Mouse (Mus musculus): ENCODE measurements around the gene Sltm. TPM values are rescaled to one million over a fixed set of nuclear protein-coding genes. Genes with fewer than 3 reads are reported as not detected.
A peak's percentile ranks its signal among the peaks of the same experiment; 100 is the strongest.

The Sltm gene
- 68.5 and 73.6 TPM in 2 replicates for polyA plus RNA-seq (2015; fragmentation: Nextera tagmentation; extraction: Ambion mirVana)

- H3K27ac ChIP-seq (ENCODE audit: low read length): peak within 1 kb of the TSS; percentile 99
- under 1% methylated on average over 65 of the region's 75 CpGs for WGBS
- H3K36me3 ChIP-seq (ENCODE audit: control insufficient read depth, insufficient read depth): no peaks in the 10 kb centered on the region; the same call in 1 of the 2 replicates
- no peaks in the 10 kb centered on the region for H3K9me3 ChIP-seq (ENCODE audit: control insufficient read depth, low read length)
- ATAC-seq: peak; percentile 97
- H3K9ac ChIP-seq (replicated peaks; ENCODE audit: low read depth, low read length): peak within 1 kb of the TSS; percentile 98
- peak within 1 kb of the TSS; percentile 95 for H3K4me3 ChIP-seq (replicated peaks; ENCODE audit: low read length)
- H3K27me3 ChIP-seq (replicated peaks; ENCODE audit: control insufficient read depth, insufficient read depth, low read length): no peaks in the 10 kb centered on the region
- H3K4me1 ChIP-seq (replicated peaks; ENCODE audit: control insufficient read depth, insufficient read depth, low read length): peaks cover 13% of the 10 kb centered on the region
- peak within 1 kb of the TSS; percentile 69 for H3K4me2 ChIP-seq (ENCODE audit: low read length)
Measured at GRCm38 (mm10) chr9:70542305-70543041, at the start of gene Sltm. TSS of gene Sltm (plus strand) at chr9:70542754.

GRCm38 (mm10) chr9:70493038-70493437, 49.5 kb upstream of the Sltm start:
- Histone ChIP-seq H3K9me3 (ENCODE audit: control insufficient read depth, low read length) (no peaks in the 10 kb centered on the region), H3K9ac (replicated peaks; ENCODE audit: low read depth, low read length) (no peak overlapping the region), H3K4me3 (replicated peaks; ENCODE audit: low read length) (no peak overlapping the region), H3K4me2 (ENCODE audit: low read length) (no peak overlapping the region), H3K36me3 (ENCODE audit: control insufficient read depth, insufficient read depth) (peaks cover 2% of the 10 kb centered on the region; the same call in 1 of the 2 replicates), H3K4me1 (replicated peaks; ENCODE audit: control insufficient read depth, insufficient read depth, low read length) (no peaks in the 10 kb centered on the region), H3K27me3 (replicated peaks; ENCODE audit: control insufficient read depth, insufficient read depth, low read length) (no peaks in the 10 kb centered on the region), H3K27ac (ENCODE audit: low read length) (no peak overlapping the region)
- WGBS: 94% methylated on average over 2 of the region's 2 CpGs
- ATAC-seq: no peak

- no peaks in the 10 kb centered on the region for H3K36me3 ChIP-seq (ENCODE audit: control insufficient read depth, insufficient read depth)
- H3K4me3 ChIP-seq (replicated peaks; ENCODE audit: low read length): no peak overlapping the region
- H3K9ac ChIP-seq (replicated peaks; ENCODE audit: low read depth, low read length): no peak overlapping the region
- no peak overlapping the region for H3K4me2 ChIP-seq (ENCODE audit: low read length)
- H3K9me3 ChIP-seq (ENCODE audit: control insufficient read depth, low read length): no peaks in the 10 kb centered on the region
- peaks cover 3% of the 10 kb centered on the region for H3K4me1 ChIP-seq (replicated peaks; ENCODE audit: control insufficient read depth, insufficient read depth, low read length)
- no peak for ATAC-seq
- H3K27me3 ChIP-seq (replicated peaks; ENCODE audit: control insufficient read depth, insufficient read depth, low read length): no peaks in the 10 kb centered on the region
- no peak overlapping the region for H3K27ac ChIP-seq (ENCODE audit: low read length)
Measured at GRCm38 (mm10) chr9:70496990-70497389, 45.6 kb upstream of the Sltm start.

- Histone ChIP-seq H3K4me2 (ENCODE audit: low read length) (peak overlapping the region; percentile 73), H3K4me3 (replicated peaks; ENCODE audit: low read length) (peak overlapping the region; percentile 97), H3K9me3 (ENCODE audit: control insufficient read depth, low read length) (no peaks in the 10 kb centered on the region), H3K9ac (replicated peaks; ENCODE audit: low read depth, low read length) (peak overlapping the region; percentile 98), H3K4me1 (replicated peaks; ENCODE audit: control insufficient read depth, insufficient read depth, low read length) (peaks cover 8% of the 10 kb centered on the region), H3K36me3 (ENCODE audit: control insufficient read depth, insufficient read depth) (no peaks in the 10 kb centered on the region), H3K27ac (ENCODE audit: low read length) (peak overlapping the region; percentile 97), H3K27me3 (replicated peaks; ENCODE audit: control insufficient read depth, insufficient read depth, low read length) (no peaks in the 10 kb centered on the region)
- no peak for ATAC-seq
- 38% methylated on average over 10 of the region's 10 CpGs for WGBS
Measured at GRCm38 (mm10) chr9:70502284-70503014, 40.1 kb upstream of the Sltm start.

GRCm38 (mm10) chr9:70503015-70503603, 39.4 kb upstream of the Sltm start:
- H3K36me3 ChIP-seq (ENCODE audit: control insufficient read depth, insufficient read depth): no peaks in the 10 kb centered on the region
- H3K4me3 ChIP-seq (replicated peaks; ENCODE audit: low read length): peak overlapping the region; percentile 97
- peak; percentile 87 for ATAC-seq
- H3K9ac ChIP-seq (replicated peaks; ENCODE audit: low read depth, low read length): peak overlapping the region; percentile 98
- no peaks in the 10 kb centered on the region for H3K27me3 ChIP-seq (replicated peaks; ENCODE audit: control insufficient read depth, insufficient read depth, low read length)
- peak overlapping the region; percentile 97 for H3K27ac ChIP-seq (ENCODE audit: low read length)
- peaks cover 8% of the 10 kb centered on the region for H3K4me1 ChIP-seq (replicated peaks; ENCODE audit: control insufficient read depth, insufficient read depth, low read length)
- H3K4me2 ChIP-seq (ENCODE audit: low read length): peak overlapping the region; percentile 73
- 0% methylated on average over 51 of the region's 70 CpGs for WGBS
- no peaks in the 10 kb centered on the region for H3K9me3 ChIP-seq (ENCODE audit: control insufficient read depth, low read length)

GRCm38 (mm10) chr9:70503626-70504041, 38.9 kb upstream of the Sltm start, which contains the start of gene Rnf111:
TSS of gene Rnf111 (minus strand) at chr9:70503725.
- H3K27ac ChIP-seq (ENCODE audit: low read length): peak within 1 kb of the TSS; percentile 97
- peak within 1 kb of the TSS; percentile 98 for H3K9ac ChIP-seq (replicated peaks; ENCODE audit: low read depth, low read length)
- peak within 1 kb of the TSS; percentile 97 for H3K4me3 ChIP-seq (replicated peaks; ENCODE audit: low read length)
- H3K27me3 ChIP-seq (replicated peaks; ENCODE audit: control insufficient read depth, insufficient read depth, low read length): no peaks in the 10 kb centered on the region
- WGBS: 2% methylated on average over 45 of the region's 45 CpGs
- H3K36me3 ChIP-seq (ENCODE audit: control insufficient read depth, insufficient read depth): no peaks in the 10 kb centered on the region
- peak within 1 kb of the TSS; percentile 73 for H3K4me2 ChIP-seq (ENCODE audit: low read length)
- peak; percentile 97 for ATAC-seq
- no peaks in the 10 kb centered on the region for H3K9me3 ChIP-seq (ENCODE audit: control insufficient read depth, low read length)
- peaks cover 8% of the 10 kb centered on the region for H3K4me1 ChIP-seq (replicated peaks; ENCODE audit: control insufficient read depth, insufficient read depth, low read length)

GRCm38 (mm10) chr9:70506186-70506585, 36.4 kb upstream of the Sltm start:
- Histone ChIP-seq H3K4me3 (replicated peaks; ENCODE audit: low read length) (no peak overlapping the region), H3K27me3 (replicated peaks; ENCODE audit: control insufficient read depth, insufficient read depth, low read length) (no peaks in the 10 kb centered on the region), H3K27ac (ENCODE audit: low read length) (no peak overlapping the region), H3K9me3 (ENCODE audit: control insufficient read depth, low read length) (no peaks in the 10 kb centered on the region), H3K4me2 (ENCODE audit: low read length) (no peak overlapping the region), H3K36me3 (ENCODE audit: control insufficient read depth, insufficient read depth) (no peaks in the 10 kb centered on the region), H3K4me1 (replicated peaks; ENCODE audit: control insufficient read depth, insufficient read depth, low read length) (peaks cover 8% of the 10 kb centered on the region), H3K9ac (replicated peaks; ENCODE audit: low read depth, low read length) (no peak overlapping the region)
- no peak for ATAC-seq
- 90% methylated on average over 2 of the region's 2 CpGs for WGBS

GRCm38 (mm10) chr9:70506787-70507186, 35.8 kb upstream of the Sltm start:
- ATAC-seq: no peak
- WGBS: 84% methylated on average over 8 of the region's 8 CpGs
- peaks cover 7% of the 10 kb centered on the region for H3K4me1 ChIP-seq (replicated peaks; ENCODE audit: control insufficient read depth, insufficient read depth, low read length)
- H3K4me3 ChIP-seq (replicated peaks; ENCODE audit: low read length): no peak overlapping the region
- H3K27me3 ChIP-seq (replicated peaks; ENCODE audit: control insufficient read depth, insufficient read depth, low read length): no peaks in the 10 kb centered on the region
- H3K36me3 ChIP-seq (ENCODE audit: control insufficient read depth, insufficient read depth): no peaks in the 10 kb centered on the region
- H3K4me2 ChIP-seq (ENCODE audit: low read length): no peak overlapping the region
- no peak overlapping the region for H3K27ac ChIP-seq (ENCODE audit: low read length)
- H3K9me3 ChIP-seq (ENCODE audit: control insufficient read depth, low read length): no peaks in the 10 kb centered on the region
- H3K9ac ChIP-seq (replicated peaks; ENCODE audit: low read depth, low read length): no peak overlapping the region

- ATAC-seq: no peak
- no peak overlapping the region for H3K4me2 ChIP-seq (ENCODE audit: low read length)
- no peaks in the 10 kb centered on the region for H3K4me1 ChIP-seq (replicated peaks; ENCODE audit: control insufficient read depth, insufficient read depth, low read length)
- no peak overlapping the region for H3K4me3 ChIP-seq (replicated peaks; ENCODE audit: low read length)
- no peak overlapping the region for H3K27ac ChIP-seq (ENCODE audit: low read length)
- WGBS: 76% methylated on average over 4 of the region's 4 CpGs
- no peaks in the 10 kb centered on the region for H3K9me3 ChIP-seq (ENCODE audit: control insufficient read depth, low read length)
- no peaks in the 10 kb centered on the region for H3K27me3 ChIP-seq (replicated peaks; ENCODE audit: control insufficient read depth, insufficient read depth, low read length)
- H3K36me3 ChIP-seq (ENCODE audit: control insufficient read depth, insufficient read depth): no peaks in the 10 kb centered on the region
- H3K9ac ChIP-seq (replicated peaks; ENCODE audit: low read depth, low read length): no peak overlapping the region
Measured at GRCm38 (mm10) chr9:70509906-70510525, 32.5 kb upstream of the Sltm start.

Data from forebrain, embryonic 16.5 days (tissue).